Mouse (Mus musculus): ENCODE measurements around the gene Rab5b. TPM values are rescaled to one million over a fixed set of nuclear protein-coding genes. Genes with fewer than 3 reads are reported as not detected.

Rab5b gene
- total and polyA plus RNA-seq, 2 experiments from 2014 or later, result 99.7 to 127 TPM

DNA sequence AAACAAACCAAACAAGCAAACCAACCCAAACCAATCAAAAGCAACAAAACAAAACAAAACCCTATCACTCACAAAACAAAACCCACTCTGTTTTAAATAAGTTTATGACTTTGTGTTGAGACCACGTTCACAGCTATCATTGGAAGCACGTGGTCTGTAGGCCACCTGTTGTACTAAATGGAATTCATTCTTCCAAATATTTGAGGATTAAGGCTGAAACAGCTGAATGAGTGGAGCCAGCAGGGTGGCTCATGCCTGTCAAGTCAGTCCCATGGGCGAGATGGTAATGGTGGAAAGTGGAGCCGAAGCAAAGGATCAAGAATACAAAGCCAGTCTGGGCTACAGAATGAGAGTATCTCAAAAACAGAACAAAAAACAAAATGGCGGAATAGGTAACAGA lies 4.6 kb upstream of the Rab5b start:
- DNase-seq (ENCODE audit: low spot score) (no peak), ATAC-seq (no peak)
- TF ChIP-seq CTCF (IDR thresholded peaks at IDR 0.05; ENCODE audit: low read depth), result no peak
- Histone ChIP-seq H3K9me3 (ENCODE audit: low read length) (no peaks in the 10 kb centered on the region), H3K27me3 (ENCODE audit: insufficient read depth, low read length) (no peaks in the 10 kb centered on the region), H3K4me2 (ENCODE audit: low read depth, low read length) (no peak overlapping the region), H3K4me1 (ENCODE audit: insufficient read depth, low read length) (no peaks in the 10 kb centered on the region), H3K27ac (no peak overlapping the region), H3K9ac (replicated peaks; ENCODE audit: low read length) (no peak overlapping the region), H3K36me3 (ENCODE audit: insufficient read depth, low read length) (no peaks in the 10 kb centered on the region; the same call in 1 of the 2 replicates), H3K4me3 (ENCODE audit: low read length) (no peak overlapping the region)
- WGBS, result 92% methylated on average over 5 of the region's 5 CpGs

- no peak for ATAC-seq
- Histone ChIP-seq H3K27ac (no peak overlapping the region), H3K27me3 (ENCODE audit: insufficient read depth, low read length) (no peaks in the 10 kb centered on the region), H3K36me3 (ENCODE audit: insufficient read depth, low read length) (no peaks in the 10 kb centered on the region; the same call in 1 of the 2 replicates), H3K4me2 (ENCODE audit: low read depth, low read length) (no peak overlapping the region), H3K9ac (replicated peaks; ENCODE audit: low read length) (no peak overlapping the region), H3K9me3 (ENCODE audit: low read length) (no peaks in the 10 kb centered on the region), H3K4me1 (ENCODE audit: insufficient read depth, low read length) (peaks cover 4% of the 10 kb centered on the region; the same call in 1 of the 2 replicates), H3K4me3 (ENCODE audit: low read length) (no peak overlapping the region)
- WGBS, result 84% methylated on average over 11 of the region's 11 CpGs
- no peak for DNase-seq (ENCODE audit: low spot score)
- no peak for TF ChIP-seq CTCF (IDR thresholded peaks at IDR 0.05; ENCODE audit: low read depth)
Measured at GRCm38 (mm10) chr10:128699611-128700010, 3.5 kb upstream of the Rab5b start.

DNA sequence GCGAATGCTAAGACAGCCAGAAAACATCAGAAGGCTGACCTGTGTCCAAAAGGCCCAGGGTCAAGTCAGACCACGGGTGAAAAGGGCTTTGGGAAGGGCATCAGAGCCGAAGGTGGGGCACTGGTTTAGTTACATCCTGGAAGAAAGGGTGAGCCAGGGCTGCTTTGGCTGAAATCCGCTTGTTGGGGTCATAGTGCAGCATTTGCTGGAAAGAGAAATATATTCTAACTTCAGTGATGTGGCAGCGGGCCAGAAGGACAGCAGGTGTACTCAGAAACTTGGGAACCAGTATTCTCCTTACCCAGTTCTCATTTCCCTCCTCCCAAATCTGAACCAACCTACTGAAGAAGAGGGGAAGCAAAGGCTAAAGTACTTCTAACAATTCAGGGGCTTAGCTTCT lies 2.9 kb upstream of the Rab5b start:
- Histone ChIP-seq H3K4me3 (ENCODE audit: low read length) (no peak overlapping the region), H3K4me2 (ENCODE audit: low read depth, low read length) (no peak overlapping the region), H3K27ac (no peak overlapping the region), H3K9me3 (ENCODE audit: low read length) (no peaks in the 10 kb centered on the region), H3K27me3 (ENCODE audit: insufficient read depth, low read length) (no peaks in the 10 kb centered on the region), H3K36me3 (ENCODE audit: insufficient read depth, low read length) (no peaks in the 10 kb centered on the region; the same call in 1 of the 2 replicates), H3K9ac (replicated peaks; ENCODE audit: low read length) (no peak overlapping the region), H3K4me1 (ENCODE audit: insufficient read depth, low read length) (peaks cover 4% of the 10 kb centered on the region; the same call in 1 of the 2 replicates)
- no peak for TF ChIP-seq CTCF (IDR thresholded peaks at IDR 0.05; ENCODE audit: low read depth)
- WGBS, result 86% methylated on average over 5 of the region's 5 CpGs
- DNase-seq (ENCODE audit: low spot score) (no peak), ATAC-seq (no peak)

DNA sequence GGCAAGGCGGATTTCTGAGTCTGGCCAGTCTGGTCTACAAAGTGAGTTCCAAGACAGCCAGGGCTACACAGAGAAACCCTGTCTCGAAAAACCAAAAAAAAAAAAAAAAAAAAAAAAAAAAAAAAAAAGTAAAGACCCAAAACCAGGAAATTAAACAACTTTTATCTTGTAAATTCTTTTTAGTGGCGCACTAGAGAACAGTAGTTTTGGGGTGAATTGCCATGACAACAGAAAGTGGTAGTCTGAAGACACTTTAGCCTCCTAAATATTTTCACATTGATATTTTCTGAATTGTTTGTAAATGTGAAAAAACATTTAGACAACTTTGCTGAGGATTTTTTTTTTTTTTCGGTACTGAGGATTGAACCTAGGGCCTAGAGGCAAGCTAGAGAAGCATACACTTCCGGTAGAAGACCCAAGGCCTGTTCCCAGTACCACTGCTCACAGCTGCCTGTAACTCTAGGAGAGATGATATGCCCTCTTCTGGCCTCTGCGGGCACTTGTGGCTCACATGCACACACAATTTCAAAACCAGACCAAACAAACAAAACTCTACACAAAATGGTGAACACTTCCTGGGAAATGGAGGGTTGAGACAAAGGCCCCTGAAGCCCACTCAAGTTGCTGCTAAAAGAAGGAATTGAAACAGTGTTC lies 1.1 kb upstream of the Rab5b start:
- WGBS, result 83% methylated on average over 6 of the region's 6 CpGs

DNA sequence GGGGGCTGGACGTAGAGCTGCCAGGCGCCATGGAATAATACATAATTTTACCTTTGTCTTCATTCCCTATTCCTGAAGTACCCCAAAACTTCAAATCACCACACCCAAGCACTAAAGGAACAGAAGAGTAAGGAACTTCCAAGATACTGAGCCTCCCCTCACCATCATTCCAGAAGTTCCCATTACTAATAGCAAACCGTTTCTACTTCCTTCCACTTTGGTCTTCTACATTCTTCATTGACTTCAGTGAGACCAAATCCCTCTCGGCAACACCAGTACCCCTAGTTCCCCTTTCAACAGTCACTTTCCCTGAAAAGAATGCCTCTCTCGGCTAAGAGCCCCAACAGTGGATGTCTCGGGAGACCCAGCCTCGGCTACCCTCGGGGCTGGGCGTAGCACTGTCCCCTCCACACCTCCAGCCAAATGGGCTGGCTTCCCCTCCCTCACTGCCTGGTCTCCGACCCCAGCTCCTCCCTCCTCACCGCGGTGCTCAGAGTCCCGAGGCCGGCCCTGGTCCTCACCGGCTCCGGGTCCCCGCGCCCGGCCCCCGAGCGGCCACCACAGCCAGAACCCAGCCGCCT lies 563 bp downstream of the Rab5b start:
- no peak for DNase-seq (ENCODE audit: low spot score)
- no peak for TF ChIP-seq CTCF (IDR thresholded peaks at IDR 0.05; ENCODE audit: low read depth)
- no peaks in the 10 kb centered on the region for H3K9me3 ChIP-seq (ENCODE audit: low read length)

More for the DNA sequence above, 1.1 kb upstream of the Rab5b start:
- no peaks in the 10 kb centered on the region for H3K27me3 ChIP-seq (ENCODE audit: insufficient read depth, low read length)
- no peak overlapping the region for H3K4me3 ChIP-seq (ENCODE audit: low read length)
- no peak for DNase-seq (ENCODE audit: low spot score)
- peak overlapping the region; percentile 58 for H3K4me2 ChIP-seq (ENCODE audit: low read depth, low read length)
- H3K36me3 ChIP-seq (ENCODE audit: insufficient read depth, low read length), result no peaks in the 10 kb centered on the region; the same call in 1 of the 2 replicates
- peaks cover 4% of the 10 kb centered on the region; the same call in 1 of the 2 replicates for H3K4me1 ChIP-seq (ENCODE audit: insufficient read depth, low read length)
- H3K9ac ChIP-seq (replicated peaks; ENCODE audit: low read length), result no peak overlapping the region
- ATAC-seq, result no peak
- no peaks in the 10 kb centered on the region for H3K9me3 ChIP-seq (ENCODE audit: low read length)
- no peak for TF ChIP-seq CTCF (IDR thresholded peaks at IDR 0.05; ENCODE audit: low read depth)
- H3K27ac ChIP-seq, result peak overlapping the region; percentile 76; the same call in 1 of the 2 replicates

DNA sequence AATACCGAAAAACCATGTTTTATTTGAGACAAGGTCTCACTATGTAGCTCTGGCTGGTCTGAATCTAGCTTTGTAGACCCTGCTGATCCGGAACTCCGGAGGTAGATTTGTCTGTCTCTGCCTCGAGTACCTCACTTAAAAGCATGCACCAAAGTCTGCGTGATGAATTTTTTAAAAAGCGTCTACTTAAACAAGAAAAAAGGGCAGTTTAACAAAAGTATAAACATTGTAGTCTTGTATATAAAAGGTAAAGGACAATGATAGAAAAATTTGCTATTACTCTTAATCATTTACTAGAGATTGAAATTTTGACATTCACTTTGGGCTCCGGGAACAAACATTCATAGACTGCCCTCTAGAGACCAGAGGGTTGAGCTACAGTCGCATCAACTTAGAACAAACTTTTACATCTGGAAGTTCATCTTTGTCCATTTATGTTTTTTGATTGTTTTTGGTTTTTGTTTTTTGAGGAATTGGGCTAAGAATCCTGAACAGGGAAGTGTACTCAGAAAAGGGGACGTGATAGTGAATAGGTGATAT lies 21.5 kb downstream of the Rab5b start:
- no peaks in the 10 kb centered on the region; the same call in 1 of the 2 replicates for H3K4me1 ChIP-seq (ENCODE audit: insufficient read depth, low read length)
- peak overlapping the region; percentile 48; the same call in 1 of the 2 replicates for H3K9ac ChIP-seq (replicated peaks; ENCODE audit: low read length)
- peak overlapping the region; percentile 75 for H3K4me2 ChIP-seq (ENCODE audit: low read depth, low read length)
- WGBS, result 3% methylated on average over 9 of the region's 9 CpGs
- ATAC-seq (no peak), DNase-seq (ENCODE audit: low spot score) (peak; percentile 79)
- no peak overlapping the region for H3K27ac ChIP-seq
- no peaks in the 10 kb centered on the region for H3K27me3 ChIP-seq (ENCODE audit: insufficient read depth, low read length)
- H3K4me3 ChIP-seq (ENCODE audit: low read length), result peak overlapping the region; percentile 54
- TF ChIP-seq CTCF (IDR thresholded peaks at IDR 0.05; ENCODE audit: low read depth), result peak; percentile 69
- peaks cover 14% of the 10 kb centered on the region; the same call in 1 of the 2 replicates for H3K36me3 ChIP-seq (ENCODE audit: insufficient read depth, low read length)
- no peaks in the 10 kb centered on the region for H3K9me3 ChIP-seq (ENCODE audit: low read length)

More for the DNA sequence above, 563 bp downstream of the Rab5b start:
- no peak for ATAC-seq
- Histone ChIP-seq H3K27me3 (ENCODE audit: insufficient read depth, low read length) (no peaks in the 10 kb centered on the region), H3K27ac (peak overlapping the region; percentile 96), H3K36me3 (ENCODE audit: insufficient read depth, low read length) (no peaks in the 10 kb centered on the region), H3K4me3 (ENCODE audit: low read length) (peak overlapping the region; percentile 84), H3K4me2 (ENCODE audit: low read depth, low read length) (peak overlapping the region; percentile 81), H3K9ac (replicated peaks; ENCODE audit: low read length) (peak overlapping the region; percentile 87), H3K4me1 (ENCODE audit: insufficient read depth, low read length) (peaks cover 4% of the 10 kb centered on the region; the same call in 1 of the 2 replicates)
- 0% methylated on average over 22 of the region's 22 CpGs for WGBS

Data from hindbrain, postnatal 0 days (tissue).